Mouse (Mus musculus) C2C12 (cell line): ENCODE results near the gene Ms4a6b.
"Not testable (repeated sequence)": the region's sequence is repeated elsewhere in the genome, so short reads cannot be mapped to it uniquely, and the experiment has no call there.

Source experiments
- CEBPB ChIP-seq: IDR thresholded peaks from one replicate; pipeline ENCODE4 v1.6.1; 2011; ENCODE audit warnings: low read depth, mild to moderate bottlenecking, control low read depth, moderate library complexity
- CTCF ChIP-seq: IDR thresholded peaks from one replicate; pipeline ENCODE4 v1.5.1; 2011; ENCODE audit not compliant: control insufficient read depth, insufficient read depth, insufficient read length
- MAX ChIP-seq: IDR thresholded peaks from one replicate; pipeline ENCODE4 v1.6.1; 2011; ENCODE audit warnings: mild to moderate bottlenecking, control low read depth
- USF1 ChIP-seq: IDR thresholded peaks from one replicate; pipeline ENCODE4 v1.6.1; 2011; ENCODE audit warnings: low read depth, mild to moderate bottlenecking, control low read depth, moderate library complexity

DNA sequence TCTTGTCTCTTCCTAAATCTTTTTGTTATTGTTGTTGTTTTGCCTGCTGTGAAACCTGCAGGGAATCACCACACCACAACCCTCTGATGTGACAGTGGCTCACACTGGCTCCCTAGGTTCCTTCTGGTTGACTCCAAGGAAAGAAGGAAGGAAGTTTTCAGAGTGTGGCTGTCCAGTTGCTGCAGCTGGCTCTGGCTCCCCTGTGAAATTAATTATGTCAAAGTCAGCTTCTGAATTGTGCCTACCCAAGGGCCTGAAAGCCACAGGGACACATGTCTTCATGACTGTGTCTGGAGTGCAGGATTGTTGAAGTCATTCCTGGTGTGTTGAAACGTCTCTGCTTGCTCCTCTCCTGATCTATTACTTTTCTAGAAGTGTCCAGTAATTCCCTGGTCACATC lies 48.0 kb upstream of the Ms4a6b start:
- TF ChIP-seq CTCF, CEBPB, USF1, MAX: not testable (repeated sequence)
